ENCODE assay signal across 8 mouse cellular contexts in the genomic region with DNA sequence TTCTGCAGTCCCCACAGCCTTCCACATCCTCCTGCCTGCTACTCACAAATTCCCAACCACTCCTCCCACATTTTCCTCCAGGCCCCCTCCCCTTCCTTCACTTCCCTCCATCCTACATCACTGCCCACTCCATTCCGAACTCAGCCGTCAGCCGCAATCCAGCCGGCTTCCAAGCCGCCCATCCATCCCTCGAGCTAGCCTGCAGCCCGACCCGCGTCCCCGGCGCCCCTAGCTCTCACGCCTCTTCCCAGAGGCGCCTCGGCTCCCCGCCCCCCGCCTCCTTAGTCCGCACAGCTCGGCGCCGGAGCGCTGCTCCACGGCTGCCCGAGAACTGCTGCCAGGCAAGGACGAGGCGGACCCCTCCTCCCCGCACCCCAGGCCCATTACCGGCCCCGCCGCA. TPM values are rescaled to one million over a fixed set of nuclear protein-coding genes. Genes with fewer than 3 reads are reported as not detected.
A peak's percentile ranks its signal among the peaks of the same experiment; 100 is the strongest.
DNase-seq lines count a peak whose midpoint lies in the region; ATAC-seq lines count a peak whose summit lies in the region.

No protein-coding gene starts in this region.

- H3K4me3 ChIP-seq in heart, embryonic 12.5 days, result peak overlapping the region; percentile 67
- H3K4me3 ChIP-seq in hindbrain, embryonic 13.5 days, result peak overlapping the region; percentile 76
- H3K4me3 ChIP-seq in liver, embryonic 16.5 days (ENCODE audit: low read depth, low read length), result peak overlapping the region; percentile 74
- H3K4me3 ChIP-seq in stomach, embryonic 15.5 days (replicated peaks), result peak overlapping the region; percentile 91

- no peaks in the 10 kb centered on the region for H3K27me3 ChIP-seq in heart, embryonic 12.5 days (replicated peaks)
- no peaks in the 10 kb centered on the region for H3K27me3 ChIP-seq in hindbrain, embryonic 13.5 days
- peaks cover 9% of the 10 kb centered on the region for H3K27me3 ChIP-seq in liver, embryonic 16.5 days (ENCODE audit: control insufficient read depth, insufficient read depth, low read depth, low read length)
- H3K27me3 ChIP-seq in stomach, embryonic 15.5 days (replicated peaks), result no peaks in the 10 kb centered on the region

- H3K36me3 ChIP-seq in heart, embryonic 12.5 days, result no peaks in the 10 kb centered on the region
- 0 out of 2 replicates have a peak, but pooled peaks cover 5% of the 10 kb centered on the region for H3K36me3 ChIP-seq in hindbrain, embryonic 13.5 days
- no peaks in the 10 kb centered on the region for H3K36me3 ChIP-seq in liver, embryonic 16.5 days (ENCODE audit: control insufficient read depth, insufficient read depth)
- no peaks in the 10 kb centered on the region for H3K36me3 ChIP-seq in stomach, embryonic 15.5 days

- ATAC-seq in heart, embryonic 12.5 days (ENCODE audit: insufficient number of reproducible peaks, low FRiP score), result peak; percentile 74
- peak; percentile 88 for ATAC-seq in hindbrain, embryonic 13.5 days (ENCODE audit: low FRiP score)
- peak; percentile 55 for ATAC-seq in liver, embryonic 16.5 days (ENCODE audit: low read depth)
- ATAC-seq in stomach, embryonic 15.5 days (ENCODE audit: insufficient read depth, low FRiP score, low read depth), result peak; percentile 59

- no peaks in the 10 kb centered on the region for H3K9me3 ChIP-seq in heart, embryonic 12.5 days (replicated peaks)
- no peaks in the 10 kb centered on the region for H3K9me3 ChIP-seq in hindbrain, embryonic 13.5 days
- no peaks in the 10 kb centered on the region for H3K9me3 ChIP-seq in liver, embryonic 16.5 days (replicated peaks; ENCODE audit: control insufficient read depth, low read length)
- H3K9me3 ChIP-seq in stomach, embryonic 15.5 days, result no peaks in the 10 kb centered on the region

- H3K4me1 ChIP-seq in heart, embryonic 12.5 days (replicated peaks), result peaks cover 38% of the 10 kb centered on the region
- peaks cover 44% of the 10 kb centered on the region for H3K4me1 ChIP-seq in hindbrain, embryonic 13.5 days (replicated peaks)
- peaks cover 4% of the 10 kb centered on the region for H3K4me1 ChIP-seq in liver, embryonic 16.5 days (ENCODE audit: control insufficient read depth, low read depth, low read length)
- H3K4me1 ChIP-seq in stomach, embryonic 15.5 days, result peaks cover 31% of the 10 kb centered on the region

- no peak for DNase-seq in heart, adult 11 months
- DNase-seq in ES-CJ7 (ENCODE audit: low read depth, low spot score), result peak; percentile 44
- DNase-seq in embryo, embryonic 10.5 days (ENCODE audit: low spot score), result peak; percentile 75
- no peak for DNase-seq in MN1 (ENCODE audit: low spot score)

- H3K27ac ChIP-seq in heart, embryonic 12.5 days (ENCODE audit: poor library complexity, severe bottlenecking), result peak overlapping the region; percentile 80
- H3K27ac ChIP-seq in hindbrain, embryonic 13.5 days, result peak overlapping the region; percentile 99
- H3K27ac ChIP-seq in liver, embryonic 16.5 days (ENCODE audit: low read length), result no peak overlapping the region
- H3K27ac ChIP-seq in stomach, embryonic 15.5 days, result peak overlapping the region; percentile 91

- WGBS in heart, embryonic 12.5 days, result 2% methylated on average over 29 of the region's 29 CpGs
- WGBS in hindbrain, embryonic 13.5 days, result 0% methylated on average over 29 of the region's 29 CpGs
- WGBS in liver, embryonic 16.5 days (ENCODE audit: insufficient replicate concordance), result under 1% methylated on average over 28 of the region's 29 CpGs
- under 1% methylated on average over 29 of the region's 29 CpGs for WGBS in stomach, embryonic 15.5 days

- H3K4me2 ChIP-seq in heart, embryonic 12.5 days, result peak overlapping the region; percentile 78
- H3K4me2 ChIP-seq in hindbrain, embryonic 13.5 days, result peak overlapping the region; percentile 85
- peak overlapping the region; percentile 99 for H3K4me2 ChIP-seq in liver, embryonic 16.5 days (ENCODE audit: low read depth, low read length)
- peak overlapping the region; percentile 93 for H3K4me2 ChIP-seq in stomach, embryonic 15.5 days

- peak overlapping the region; percentile 88 for H3K9ac ChIP-seq in heart, embryonic 12.5 days
- peak overlapping the region; percentile 98 for H3K9ac ChIP-seq in hindbrain, embryonic 13.5 days
- H3K9ac ChIP-seq in liver, embryonic 16.5 days (ENCODE audit: low read depth, low read length), result peak overlapping the region; percentile 81
- peak overlapping the region; percentile 94 for H3K9ac ChIP-seq in stomach, embryonic 15.5 days

RNA-seq across cellular contexts. Expression of a gene that starts 0.6 kb away (rescaled TPM):
- 12.0 and 12.1 TPM in 2 replicates for polyA plus RNA-seq in heart, embryonic 12.5 days (2016; fragmentation: Nextera tagmentation; extraction: Ambion mirVana)
- 43.2 and 44.4 TPM in 2 replicates for polyA plus RNA-seq in hindbrain, embryonic 13.5 days (2015; fragmentation: Nextera tagmentation; extraction: Ambion mirVana)
- polyA plus RNA-seq in liver, embryonic 16.5 days (2015; fragmentation: Nextera tagmentation; extraction: Ambion mirVana), result 0.84 and 0.98 TPM in 2 replicates
- polyA plus RNA-seq in stomach, embryonic 15.5 days (2015; fragmentation: Nextera tagmentation; extraction: Ambion mirVana), result 9.2 and 9.3 TPM in 2 replicates

RNA-seq across cellular contexts. Expression of a gene that starts 25.8 kb away (rescaled TPM):
- polyA plus RNA-seq in heart, embryonic 12.5 days (2016; fragmentation: Nextera tagmentation; extraction: Ambion mirVana), result 17.7 and 19.4 TPM in 2 replicates
- polyA plus RNA-seq in hindbrain, embryonic 13.5 days (2015; fragmentation: Nextera tagmentation; extraction: Ambion mirVana), result 53.1 and 56.4 TPM in 2 replicates
- polyA plus RNA-seq in liver, embryonic 16.5 days (2015; fragmentation: Nextera tagmentation; extraction: Ambion mirVana), result 12.8 and 15.3 TPM in 2 replicates
- 25.5 and 30.3 TPM in 2 replicates for polyA plus RNA-seq in stomach, embryonic 15.5 days (2015; fragmentation: Nextera tagmentation; extraction: Ambion mirVana)

RNA-seq across cellular contexts. Expression of a gene that starts 57.2 kb away (rescaled TPM):
- 23.7 and 24.5 TPM in 2 replicates for polyA plus RNA-seq in heart, embryonic 12.5 days (2016; fragmentation: Nextera tagmentation; extraction: Ambion mirVana)
- polyA plus RNA-seq in hindbrain, embryonic 13.5 days (2015; fragmentation: Nextera tagmentation; extraction: Ambion mirVana), result 40.3 and 41.6 TPM in 2 replicates
- polyA plus RNA-seq in liver, embryonic 16.5 days (2015; fragmentation: Nextera tagmentation; extraction: Ambion mirVana), result 3.5 and 4.3 TPM in 2 replicates
- 22.5 and 25.9 TPM in 2 replicates for polyA plus RNA-seq in stomach, embryonic 15.5 days (2015; fragmentation: Nextera tagmentation; extraction: Ambion mirVana)

Comparison
In these comparisons a context has a peak if more than half of its experiments do, and no peak if none do; other contexts are left out.
1. DNase-seq: peak in ES-CJ7 (single experiment) and embryo, embryonic 10.5 days (single experiment); none in heart, adult 11 months (single experiment) and MN1 (single experiment).
2. Peak in every context shown above with its lines, with median percentiles within 50 percentile points of each other: ATAC-seq, H3K4me2 ChIP-seq, H3K4me3 ChIP-seq and H3K9ac ChIP-seq.